Mouse (Mus musculus) stomach, embryonic 14.5 days (tissue): ENCODE measurements at regions not wholly inside any gene's neighbourhood (a gene's known extent, or its start where the extent isn't known, plus 50 kb on each side); places are given as distances from the start of the nearest gene placed in this dataset.

Experiments
- ATAC-seq: fragments of 200-750 bp; cut with Nextera tagmentation; 2 replicates; pipeline ENCODE4 v1.8.0; 2017; ENCODE audit warnings: low read depth, moderate TSS enrichment; ENCODE audit not compliant: insufficient number of reproducible peaks, insufficient read depth, low FRiP score
- H3K27ac ChIP-seq: fragments of 300-500 bp; sonication (generic); 2 replicates; pipeline ENCODE4 v1.5.1; 2014; ENCODE audit warnings: mild to moderate bottlenecking, low read length, moderate library complexity, mixed read lengths
- H3K27me3 ChIP-seq: fragments of 300-500 bp; sonication (generic); 2 replicates; pipeline ENCODE4 v1.6.1; 2014; ENCODE audit warnings: low read length, control low read depth, mixed read lengths; ENCODE audit not compliant: control insufficient read depth, insufficient read depth
- H3K36me3 ChIP-seq: fragments of 300-500 bp; sonication (generic); 2 replicates; pipeline ENCODE4 v1.6.1; 2014; ENCODE audit warnings: mild to moderate bottlenecking, control low read depth, low read length, moderate library complexity, mixed read lengths; ENCODE audit not compliant: control insufficient read depth, insufficient read depth
- H3K4me1 ChIP-seq: fragments of 300-500 bp; sonication (generic); 2 replicates; pipeline ENCODE4 v1.6.1; 2014; ENCODE audit warnings: low read length, control low read depth, mixed read lengths; ENCODE audit not compliant: control insufficient read depth, insufficient read depth
- H3K4me2 ChIP-seq: fragments of 300-500 bp; sonication (generic); replicated peaks from 2 replicates; pipeline ENCODE4 v1.6.1; 2014; ENCODE audit warnings: low read depth, low read length, control low read depth
- H3K4me3 ChIP-seq: fragments of 300-500 bp; sonication (generic); 2 replicates; pipeline ENCODE4 v1.5.1; 2014; ENCODE audit warnings: low read depth, low read length, control low read depth
- H3K9ac ChIP-seq: fragments of 300-500 bp; sonication (generic); replicated peaks from 2 replicates; pipeline ENCODE4 v1.6.1; 2014; ENCODE audit warnings: low read depth, mild to moderate bottlenecking, control low read depth, low read length, moderate library complexity, mixed read lengths
- H3K9me3 ChIP-seq: fragments of 300-500 bp; sonication (generic); 2 replicates; pipeline ENCODE4 v1.6.1; 2016; ENCODE audit warnings: low read depth, low read length, control low read depth; ENCODE audit not compliant: control insufficient read depth
- WGBS: fragments of 180-500 bp; shearing (Covaris S2); extraction: QIAGEN DNeasy Blood & Tissue Kit; methylation state at CpG from one replicate; pipeline ENCODE4 v1.1.7; 2014; 5-methylcytosine and 5-hydroxymethylcytosine counted together

GRCm38 (mm10) chr12:77663665-77664374 is 425.9 kb downstream of the Fut8 start:
- Histone ChIP-seq H3K9me3 (no peaks in the 10 kb centered on the region), H3K4me2 (no peak overlapping the region), H3K9ac (no peak overlapping the region), H3K27ac (no peak overlapping the region), H3K4me3 (no peak overlapping the region), H3K27me3 (no peaks in the 10 kb centered on the region), H3K36me3 (no peaks in the 10 kb centered on the region), H3K4me1 (no peaks in the 10 kb centered on the region)
- ATAC-seq: 0 out of 2 replicates have a peak, but pooled peaks have one; percentile 24
- 46% methylated on average over 7 of the region's 7 CpGs for WGBS

- no peaks in the 10 kb centered on the region for H3K9me3 ChIP-seq
- 80% methylated on average over 8 of the region's 8 CpGs for WGBS
- no peaks in the 10 kb centered on the region for H3K27me3 ChIP-seq
- no peak overlapping the region for H3K9ac ChIP-seq
- H3K36me3 ChIP-seq: no peaks in the 10 kb centered on the region
- no peak for ATAC-seq
- H3K4me3 ChIP-seq: no peak overlapping the region
- H3K4me2 ChIP-seq: no peak overlapping the region
- H3K4me1 ChIP-seq: no peaks in the 10 kb centered on the region
- no peak overlapping the region for H3K27ac ChIP-seq
Measured at GRCm38 (mm10) chr12:77666411-77666810, 428.5 kb downstream of the Fut8 start.

DNA sequence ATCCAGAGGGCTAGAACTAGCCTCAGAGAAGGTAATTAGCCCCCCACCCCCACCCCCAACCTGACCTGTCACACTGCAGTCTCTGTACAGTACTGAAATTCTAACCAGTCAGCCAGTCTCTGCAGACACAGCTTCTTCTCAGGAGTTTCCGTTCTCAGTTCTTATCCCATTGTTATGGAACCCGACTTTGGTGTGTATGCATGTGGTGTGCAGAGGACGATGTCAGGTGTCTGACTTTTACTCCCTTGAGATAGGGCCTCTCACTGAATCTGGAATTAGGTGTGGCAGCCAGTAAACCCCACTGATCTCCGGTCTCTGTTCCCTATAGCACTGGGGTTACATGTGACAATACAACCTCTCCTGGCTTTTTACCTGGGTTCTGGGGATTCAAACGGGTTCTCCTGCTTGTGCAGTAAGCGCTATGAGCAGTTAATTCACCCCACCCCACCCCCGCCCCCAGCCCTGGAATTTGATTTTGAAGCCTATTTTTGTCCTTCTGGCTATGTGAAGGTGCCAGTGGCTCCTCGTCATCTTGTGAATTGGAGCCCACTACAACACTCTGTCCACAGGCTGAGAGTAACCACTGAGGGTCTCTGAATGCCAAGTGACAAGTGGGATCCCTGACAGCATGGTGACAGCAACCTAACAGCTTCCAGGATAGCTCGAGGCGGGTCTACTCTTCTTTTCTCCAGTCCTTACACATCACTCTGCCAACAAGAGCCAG is 429.4 kb downstream of the Fut8 start:
- Histone ChIP-seq H3K4me1 (no peaks in the 10 kb centered on the region), H3K9me3 (no peaks in the 10 kb centered on the region), H3K27me3 (no peaks in the 10 kb centered on the region), H3K4me3 (no peak overlapping the region), H3K36me3 (no peaks in the 10 kb centered on the region), H3K27ac (no peak overlapping the region), H3K4me2 (no peak overlapping the region), H3K9ac (no peak overlapping the region)
- WGBS: 75% methylated on average over 10 of the region's 10 CpGs
- no peak for ATAC-seq

GRCm38 (mm10) chr12:77667875-77668204 is 429.9 kb downstream of the Fut8 start:
- Histone ChIP-seq H3K27ac (no peak overlapping the region), H3K4me3 (no peak overlapping the region), H3K4me2 (no peak overlapping the region), H3K9ac (no peak overlapping the region), H3K9me3 (no peaks in the 10 kb centered on the region), H3K36me3 (no peaks in the 10 kb centered on the region), H3K27me3 (no peaks in the 10 kb centered on the region), H3K4me1 (no peaks in the 10 kb centered on the region)
- WGBS: 8% methylated on average over 6 of the region's 6 CpGs
- ATAC-seq: no peak; the same call in 1 of the 2 replicates

- WGBS: 52% methylated on average over 8 of the region's 8 CpGs
- Histone ChIP-seq H3K4me3 (no peak overlapping the region), H3K4me1 (no peaks in the 10 kb centered on the region), H3K9me3 (no peaks in the 10 kb centered on the region), H3K36me3 (no peaks in the 10 kb centered on the region), H3K9ac (no peak overlapping the region), H3K4me2 (no peak overlapping the region), H3K27me3 (no peaks in the 10 kb centered on the region), H3K27ac (no peak overlapping the region)
- ATAC-seq: no peak
Measured at GRCm38 (mm10) chr12:77670531-77670930, 432.6 kb downstream of the Fut8 start.

- H3K9ac ChIP-seq: no peak overlapping the region
- no peak overlapping the region for H3K4me3 ChIP-seq
- H3K9me3 ChIP-seq: no peaks in the 10 kb centered on the region
- no peaks in the 10 kb centered on the region for H3K27me3 ChIP-seq
- no peak for ATAC-seq
- no peaks in the 10 kb centered on the region for H3K4me1 ChIP-seq
- no peak overlapping the region for H3K4me2 ChIP-seq
- no peak overlapping the region for H3K27ac ChIP-seq
- no peaks in the 10 kb centered on the region for H3K36me3 ChIP-seq
- WGBS: 60% methylated on average over 2 of the region's 2 CpGs
Measured at GRCm38 (mm10) chr12:77674352-77674751, 436.4 kb downstream of the Fut8 start.

GRCm38 (mm10) chr12:77674755-77675154 is 436.8 kb downstream of the Fut8 start:
- Histone ChIP-seq H3K9me3 (no peaks in the 10 kb centered on the region), H3K36me3 (no peaks in the 10 kb centered on the region), H3K4me1 (no peaks in the 10 kb centered on the region), H3K4me3 (no peak overlapping the region), H3K9ac (no peak overlapping the region), H3K27me3 (no peaks in the 10 kb centered on the region), H3K4me2 (no peak overlapping the region), H3K27ac (no peak overlapping the region)
- 80% methylated on average over 5 of the region's 5 CpGs for WGBS
- no peak for ATAC-seq

GRCm38 (mm10) chr12:77678040-77678439 is 440.1 kb downstream of the Fut8 start:
- no peak overlapping the region for H3K9ac ChIP-seq
- no peaks in the 10 kb centered on the region for H3K36me3 ChIP-seq
- no peaks in the 10 kb centered on the region for H3K9me3 ChIP-seq
- no peak overlapping the region for H3K4me2 ChIP-seq
- no peak overlapping the region for H3K27ac ChIP-seq
- ATAC-seq: 0 out of 2 replicates have a peak, but pooled peaks have one; percentile 28
- WGBS: 20% methylated on average over 5 of the region's 5 CpGs
- H3K27me3 ChIP-seq: no peaks in the 10 kb centered on the region
- no peak overlapping the region for H3K4me3 ChIP-seq
- H3K4me1 ChIP-seq: no peaks in the 10 kb centered on the region
